Mouse (Mus musculus) bone marrow macrophage, adult 2 months (primary cell): ENCODE results near the gene Mef2d.

Source experiments
- CTCF ChIP-seq: IDR thresholded peaks from 2 replicates; pipeline ENCODE4 v1.5.1; 2012; ENCODE audit warnings: low read depth, mild to moderate bottlenecking, low read length, moderate library complexity
- POLR2A ChIP-seq: IDR thresholded peaks from 2 replicates; pipeline ENCODE4 v1.6.1; 2012; ENCODE audit warnings: mild to moderate bottlenecking, low read depth, low read length, borderline replicate concordance

GRCm38 (mm10) chr3:88162811-88163210 is 20.6 kb downstream of the Mef2d start:
- TF ChIP-seq POLR2A (no peak), CTCF (no peak)
